Mouse (Mus musculus): Measurements from ENCODE around the gene Mrps5. TPM values are rescaled to one million over a fixed set of nuclear protein-coding genes. Genes with fewer than 3 reads are reported as not detected.

Gene Mrps5
- polyA plus RNA-seq, 1 experiment from 2014 or later, result 132 TPM

- H3K36me3 ChIP-seq (ENCODE audit: control insufficient read depth, insufficient read depth, low read length), result no peaks in the 10 kb centered on the region
- H3K9ac ChIP-seq (replicated peaks; ENCODE audit: low read depth, low read length), result no peak overlapping the region
- H3K4me2 ChIP-seq (replicated peaks; ENCODE audit: low read depth, low read length), result no peak overlapping the region
- no peaks in the 10 kb centered on the region for H3K9me3 ChIP-seq (ENCODE audit: control insufficient read depth, low read depth, low read length)
- H3K4me1 ChIP-seq (ENCODE audit: control insufficient read depth, insufficient read depth, low read length), result 0 out of 2 replicates have a peak, but pooled peaks cover 3% of the 10 kb centered on the region
- no peak for ATAC-seq (ENCODE audit: insufficient number of reproducible peaks, insufficient read depth, low FRiP score, low read depth)
- 87% methylated on average over 6 of the region's 6 CpGs for WGBS
- H3K4me3 ChIP-seq (ENCODE audit: low read depth, low read length), result no peak overlapping the region
- no peaks in the 10 kb centered on the region for H3K27me3 ChIP-seq (ENCODE audit: control insufficient read depth, insufficient read depth, low read length)
- H3K27ac ChIP-seq (ENCODE audit: low read length), result no peak overlapping the region
Observed at GRCm38 (mm10) chr2:127648145-127648544, 61.1 kb downstream of the Mrps5 start.

- WGBS, result 50% methylated on average over 5 of the region's 5 CpGs
Observed at GRCm38 (mm10) chr2:127649921-127650320, 62.9 kb downstream of the Mrps5 start.

GRCm38 (mm10) chr2:127651601-127652000, 64.6 kb downstream of the Mrps5 start:
- Histone ChIP-seq H3K36me3 (ENCODE audit: control insufficient read depth, insufficient read depth, low read length) (no peaks in the 10 kb centered on the region), H3K4me2 (replicated peaks; ENCODE audit: low read depth, low read length) (no peak overlapping the region), H3K27me3 (ENCODE audit: control insufficient read depth, insufficient read depth, low read length) (peaks cover 24% of the 10 kb centered on the region), H3K27ac (ENCODE audit: low read length) (no peak overlapping the region), H3K4me1 (ENCODE audit: control insufficient read depth, insufficient read depth, low read length) (peaks cover 4% of the 10 kb centered on the region), H3K9ac (replicated peaks; ENCODE audit: low read depth, low read length) (no peak overlapping the region), H3K4me3 (ENCODE audit: low read depth, low read length) (no peak overlapping the region), H3K9me3 (ENCODE audit: control insufficient read depth, low read depth, low read length) (no peaks in the 10 kb centered on the region)
- WGBS, result 75% methylated on average over 5 of the region's 5 CpGs
- ATAC-seq (ENCODE audit: insufficient number of reproducible peaks, insufficient read depth, low FRiP score, low read depth), result no peak

More at GRCm38 (mm10) chr2:127649921-127650320, 62.9 kb downstream of the Mrps5 start:
- H3K4me2 ChIP-seq (replicated peaks; ENCODE audit: low read depth, low read length), result no peak overlapping the region
- H3K9me3 ChIP-seq (ENCODE audit: control insufficient read depth, low read depth, low read length), result no peaks in the 10 kb centered on the region
- H3K27ac ChIP-seq (ENCODE audit: low read length), result no peak overlapping the region
- ATAC-seq (ENCODE audit: insufficient number of reproducible peaks, insufficient read depth, low FRiP score, low read depth), result no peak
- no peak overlapping the region for H3K4me3 ChIP-seq (ENCODE audit: low read depth, low read length)
- peaks cover 11% of the 10 kb centered on the region; the same call in 1 of the 2 replicates for H3K27me3 ChIP-seq (ENCODE audit: control insufficient read depth, insufficient read depth, low read length)
- H3K4me1 ChIP-seq (ENCODE audit: control insufficient read depth, insufficient read depth, low read length), result no peaks in the 10 kb centered on the region
- H3K36me3 ChIP-seq (ENCODE audit: control insufficient read depth, insufficient read depth, low read length), result no peaks in the 10 kb centered on the region
- no peak overlapping the region for H3K9ac ChIP-seq (replicated peaks; ENCODE audit: low read depth, low read length)

GRCm38 (mm10) chr2:127652335-127652734, 65.3 kb downstream of the Mrps5 start:
- no peak overlapping the region for H3K9ac ChIP-seq (replicated peaks; ENCODE audit: low read depth, low read length)
- peaks cover 4% of the 10 kb centered on the region for H3K4me1 ChIP-seq (ENCODE audit: control insufficient read depth, insufficient read depth, low read length)
- no peaks in the 10 kb centered on the region for H3K36me3 ChIP-seq (ENCODE audit: control insufficient read depth, insufficient read depth, low read length)
- peaks cover 31% of the 10 kb centered on the region for H3K27me3 ChIP-seq (ENCODE audit: control insufficient read depth, insufficient read depth, low read length)
- H3K4me2 ChIP-seq (replicated peaks; ENCODE audit: low read depth, low read length), result no peak overlapping the region
- H3K27ac ChIP-seq (ENCODE audit: low read length), result no peak overlapping the region
- no peaks in the 10 kb centered on the region for H3K9me3 ChIP-seq (ENCODE audit: control insufficient read depth, low read depth, low read length)
- no peak for ATAC-seq (ENCODE audit: insufficient number of reproducible peaks, insufficient read depth, low FRiP score, low read depth)
- H3K4me3 ChIP-seq (ENCODE audit: low read depth, low read length), result no peak overlapping the region

GRCm38 (mm10) chr2:127652805-127653204, 65.8 kb downstream of the Mrps5 start:
- Histone ChIP-seq H3K4me2 (replicated peaks; ENCODE audit: low read depth, low read length) (no peak overlapping the region), H3K36me3 (ENCODE audit: control insufficient read depth, insufficient read depth, low read length) (no peaks in the 10 kb centered on the region), H3K9ac (replicated peaks; ENCODE audit: low read depth, low read length) (no peak overlapping the region), H3K27ac (ENCODE audit: low read length) (no peak overlapping the region), H3K4me3 (ENCODE audit: low read depth, low read length) (no peak overlapping the region), H3K27me3 (ENCODE audit: control insufficient read depth, insufficient read depth, low read length) (peaks cover 31% of the 10 kb centered on the region), H3K4me1 (ENCODE audit: control insufficient read depth, insufficient read depth, low read length) (peaks cover 4% of the 10 kb centered on the region), H3K9me3 (ENCODE audit: control insufficient read depth, low read depth, low read length) (no peaks in the 10 kb centered on the region)
- ATAC-seq (ENCODE audit: insufficient number of reproducible peaks, insufficient read depth, low FRiP score, low read depth), result no peak
- WGBS, result 81% methylated on average over 2 of the region's 2 CpGs

- H3K36me3 ChIP-seq (ENCODE audit: control insufficient read depth, insufficient read depth, low read length), result no peaks in the 10 kb centered on the region
- no peaks in the 10 kb centered on the region for H3K9me3 ChIP-seq (ENCODE audit: control insufficient read depth, low read depth, low read length)
- H3K27ac ChIP-seq (ENCODE audit: low read length), result no peak overlapping the region
- peaks cover 4% of the 10 kb centered on the region for H3K4me1 ChIP-seq (ENCODE audit: control insufficient read depth, insufficient read depth, low read length)
- no peak overlapping the region for H3K9ac ChIP-seq (replicated peaks; ENCODE audit: low read depth, low read length)
- H3K27me3 ChIP-seq (ENCODE audit: control insufficient read depth, insufficient read depth, low read length), result peaks cover 31% of the 10 kb centered on the region
- ATAC-seq (ENCODE audit: insufficient number of reproducible peaks, insufficient read depth, low FRiP score, low read depth), result no peak
- WGBS, result 69% methylated on average over 3 of the region's 3 CpGs
- H3K4me2 ChIP-seq (replicated peaks; ENCODE audit: low read depth, low read length), result no peak overlapping the region
- no peak overlapping the region for H3K4me3 ChIP-seq (ENCODE audit: low read depth, low read length)
Observed at GRCm38 (mm10) chr2:127654786-127655185, 67.8 kb downstream of the Mrps5 start.

GRCm38 (mm10) chr2:127655419-127655818, 68.4 kb downstream of the Mrps5 start:
- peak overlapping the region; percentile 35; the same call in 1 of the 2 replicates for H3K4me3 ChIP-seq (ENCODE audit: low read depth, low read length)
- no peak overlapping the region for H3K27ac ChIP-seq (ENCODE audit: low read length)
- no peak for ATAC-seq (ENCODE audit: insufficient number of reproducible peaks, insufficient read depth, low FRiP score, low read depth)
- H3K9me3 ChIP-seq (ENCODE audit: control insufficient read depth, low read depth, low read length), result no peaks in the 10 kb centered on the region
- no peak overlapping the region for H3K9ac ChIP-seq (replicated peaks; ENCODE audit: low read depth, low read length)
- H3K36me3 ChIP-seq (ENCODE audit: control insufficient read depth, insufficient read depth, low read length), result no peaks in the 10 kb centered on the region
- peak overlapping the region; percentile 61 for H3K4me2 ChIP-seq (replicated peaks; ENCODE audit: low read depth, low read length)
- WGBS, result 12% methylated on average over 9 of the region's 9 CpGs
- H3K4me1 ChIP-seq (ENCODE audit: control insufficient read depth, insufficient read depth, low read length), result peaks cover 4% of the 10 kb centered on the region
- H3K27me3 ChIP-seq (ENCODE audit: control insufficient read depth, insufficient read depth, low read length), result peaks cover 31% of the 10 kb centered on the region

DNA sequence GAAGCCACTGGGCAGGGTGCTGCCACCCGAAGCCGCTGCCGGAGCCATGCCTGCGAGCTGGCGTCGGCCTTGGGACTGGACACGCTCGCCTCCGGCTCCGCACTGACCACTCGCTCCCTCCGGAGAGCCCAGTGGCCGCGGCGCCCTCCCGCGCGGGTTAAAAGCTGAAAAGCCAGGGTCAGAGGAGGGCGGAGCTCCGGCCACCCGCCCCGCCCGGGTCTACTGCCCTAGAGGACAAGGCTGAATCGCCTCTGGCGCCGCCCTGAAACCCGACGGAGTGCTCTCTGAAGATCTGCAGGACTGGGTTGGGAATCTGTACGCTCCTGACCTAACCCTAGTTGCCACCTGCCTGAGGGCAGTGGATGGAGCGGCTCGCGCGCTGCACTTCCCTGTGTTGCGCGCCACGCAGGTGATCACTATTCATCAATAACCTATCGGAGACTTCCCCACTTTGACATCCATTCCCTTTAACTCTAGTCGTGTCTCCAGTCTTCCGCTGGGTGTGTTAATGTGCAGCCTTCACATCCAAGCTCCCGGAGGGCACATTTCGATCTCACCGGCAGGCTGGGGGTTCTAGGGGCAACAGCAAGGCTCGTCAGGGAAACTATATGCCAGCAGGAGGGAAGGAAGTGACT, 69.2 kb downstream of the Mrps5 start, which contains the start of gene Mal:
Gene Mal, minus strand, starts transcription at position 610 of the 635 bp plus-strand sequence.
- H3K9ac ChIP-seq (replicated peaks; ENCODE audit: low read depth, low read length), result no peak within 1 kb of the TSS; the same call in 1 of the 2 replicates
- no peak for ATAC-seq (ENCODE audit: insufficient number of reproducible peaks, insufficient read depth, low FRiP score, low read depth)
- H3K4me2 ChIP-seq (replicated peaks; ENCODE audit: low read depth, low read length), result peak within 1 kb of the TSS; percentile 61
- peak within 1 kb of the TSS; percentile 35 for H3K4me3 ChIP-seq (ENCODE audit: low read depth, low read length)
- H3K36me3 ChIP-seq (ENCODE audit: control insufficient read depth, insufficient read depth, low read length), result no peaks in the 10 kb centered on the region
- H3K27ac ChIP-seq (ENCODE audit: low read length), result no peak within 1 kb of the TSS
- peaks cover 31% of the 10 kb centered on the region for H3K27me3 ChIP-seq (ENCODE audit: control insufficient read depth, insufficient read depth, low read length)
- WGBS, result under 1% methylated on average over 43 of the region's 43 CpGs
- H3K9me3 ChIP-seq (ENCODE audit: control insufficient read depth, low read depth, low read length), result no peaks in the 10 kb centered on the region
- H3K4me1 ChIP-seq (ENCODE audit: control insufficient read depth, insufficient read depth, low read length), result peaks cover 4% of the 10 kb centered on the region

Data from stomach, embryonic 14.5 days (tissue).